Mouse (Mus musculus) midbrain, postnatal 0 days (tissue): ENCODE results near the gene Rnf5. TPM values are rescaled to one million over a fixed set of nuclear protein-coding genes. Genes with fewer than 3 reads are reported as not detected.

Source experiments
- ATAC-seq: fragments of 200-750 bp; cut with Nextera tagmentation; 2 replicates; pipeline ENCODE4 v1.8.0; 2017; ENCODE audit warnings: moderate number of reproducible peaks, mild to moderate bottlenecking, moderate TSS enrichment, moderate library complexity; ENCODE audit not compliant: low FRiP score
- DNase-seq: peaks from one replicate; pipeline ENCODE4 v3.0.0-alpha.2; 2015; ENCODE audit warnings: low spot score
- H3K27ac ChIP-seq: fragments of 300-500 bp; sonication (generic); 2 replicates; pipeline ENCODE4 v1.5.1; 2014; ENCODE audit warnings: low read depth, mild to moderate bottlenecking, low read length, mixed read lengths
- H3K27me3 ChIP-seq: fragments of 300-500 bp; sonication (generic); 2 replicates; pipeline ENCODE4 v1.6.1; 2014; ENCODE audit warnings: low read length, control low read depth, mixed read lengths; ENCODE audit not compliant: insufficient read depth
- H3K36me3 ChIP-seq: fragments of 300-500 bp; sonication (generic); 2 replicates; pipeline ENCODE4 v1.6.1; 2014; ENCODE audit warnings: low read length, control low read depth, mixed read lengths; ENCODE audit not compliant: insufficient read depth
- H3K4me1 ChIP-seq: fragments of 300-500 bp; sonication (generic); 2 replicates; pipeline ENCODE4 v1.6.1; 2014; ENCODE audit warnings: mild to moderate bottlenecking, control low read depth, antibody characterized with exemption, low read length, mixed read lengths; ENCODE audit not compliant: insufficient read depth
- H3K4me2 ChIP-seq: fragments of 300-500 bp; sonication (generic); 2 replicates; pipeline ENCODE4 v1.6.1; 2014; ENCODE audit warnings: low read depth, mild to moderate bottlenecking, low read length, mixed read lengths; ENCODE audit not compliant: poor library complexity, severe bottlenecking
- H3K4me3 ChIP-seq: fragments of 300-500 bp; sonication (generic); 2 replicates; pipeline ENCODE4 v1.5.1; 2014; ENCODE audit warnings: low read depth, mild to moderate bottlenecking, low read length, moderate library complexity
- H3K9ac ChIP-seq: fragments of 300-500 bp; sonication (generic); replicated peaks from 2 replicates; pipeline ENCODE4 v1.6.1; 2014; ENCODE audit warnings: mild to moderate bottlenecking, low read length, moderate library complexity, mixed read lengths; ENCODE audit not compliant: poor library complexity, severe bottlenecking
- H3K9me3 ChIP-seq: fragments of 300-500 bp; sonication (generic); 2 replicates; pipeline ENCODE4 v1.6.1; 2016; ENCODE audit warnings: low read length, control low read depth
- CTCF ChIP-seq: IDR thresholded peaks from 2 replicates; pipeline ENCODE4 v1.5.1; 2016; ENCODE audit warnings: antibody characterized with exemption, mild to moderate bottlenecking
- WGBS: fragments of 180-500 bp; shearing (Covaris S2); extraction: QIAGEN DNeasy Blood & Tissue Kit; methylation state at CpG from one replicate; pipeline ENCODE4 v1.1.7; 2014; 5-methylcytosine and 5-hydroxymethylcytosine counted together
- polyA plus RNA-seq: library from polyadenylated mRNA; unstranded; fragments of >200 nt; fragmentation: Nextera tagmentation; extraction: Ambion mirVana; gene quantifications from 2 replicates; pipeline ENCODE4 v1.2.1, GENCODE M21; 2015
- total RNA-seq: library from RNA; depleted of rRNA; stranded (reverse); fragments of >200 nt; gene quantifications from 2 replicates; pipeline ENCODE4 v1.2.3, GENCODE M21; 2014

The Rnf5 gene
- total and polyA plus RNA-seq, 2 experiments from 2014 or later = 59.0 to 236 TPM

DNA sequence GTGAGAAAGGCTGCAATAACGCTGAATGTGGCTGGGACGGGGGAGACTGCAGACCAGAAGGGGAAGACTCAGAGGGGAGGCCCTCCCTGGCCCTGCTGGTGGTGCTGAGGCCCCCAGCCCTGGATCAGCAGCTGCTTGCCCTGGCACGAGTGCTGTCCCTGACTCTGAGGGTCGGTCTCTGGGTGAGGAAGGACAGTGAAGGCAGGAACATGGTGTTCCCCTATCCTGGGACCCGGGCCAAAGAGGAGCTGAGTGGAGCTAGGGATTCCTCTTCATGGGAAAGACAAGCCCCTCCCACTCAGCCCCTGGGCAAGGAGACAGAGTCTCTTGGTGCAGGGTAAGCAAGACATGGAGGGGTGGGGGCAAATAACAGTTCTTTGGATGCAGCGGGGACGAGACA, 20.1 kb downstream of the Rnf5 start:
- no peak for ATAC-seq
- no peak for TF ChIP-seq CTCF
- H3K9me3 ChIP-seq = no peaks in the 10 kb centered on the region
- DNase-seq = peak; percentile 30
- no peaks in the 10 kb centered on the region for H3K36me3 ChIP-seq
- no peak overlapping the region for H3K27ac ChIP-seq
- no peak overlapping the region for H3K9ac ChIP-seq
- H3K4me1 ChIP-seq = peaks cover 16% of the 10 kb centered on the region; the same call in 1 of the 2 replicates
- no peak overlapping the region for H3K4me3 ChIP-seq
- WGBS = 70% methylated on average over 7 of the region's 7 CpGs
- H3K4me2 ChIP-seq = no peak overlapping the region
- H3K27me3 ChIP-seq = no peaks in the 10 kb centered on the region

DNA sequence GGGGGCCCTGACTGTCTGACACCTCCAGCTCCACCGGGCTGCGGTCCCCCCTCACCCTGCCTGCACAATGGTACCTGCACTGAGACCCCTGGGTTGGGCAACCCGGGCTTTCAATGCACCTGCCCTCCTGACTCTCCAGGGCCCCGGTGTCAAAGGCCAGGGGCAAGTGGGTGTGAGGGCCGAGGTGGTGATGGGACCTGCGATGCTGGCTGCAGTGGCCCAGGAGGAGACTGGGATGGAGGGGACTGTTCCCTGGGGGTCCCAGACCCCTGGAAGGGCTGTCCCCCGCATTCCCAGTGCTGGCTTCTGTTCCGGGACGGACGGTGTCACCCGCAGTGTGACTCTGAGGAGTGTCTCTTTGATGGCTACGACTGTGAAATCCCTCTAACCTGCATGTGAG, 21.0 kb downstream of the Rnf5 start:
- DNase-seq (no peak), ATAC-seq (no peak)
- H3K4me1 ChIP-seq = peaks cover 10% of the 10 kb centered on the region; the same call in 1 of the 2 replicates
- no peak for TF ChIP-seq CTCF
- H3K4me3 ChIP-seq = no peak overlapping the region
- H3K9ac ChIP-seq = no peak overlapping the region
- 92% methylated on average over 12 of the region's 12 CpGs for WGBS
- H3K9me3 ChIP-seq = no peaks in the 10 kb centered on the region
- no peaks in the 10 kb centered on the region for H3K27me3 ChIP-seq
- no peak overlapping the region for H3K27ac ChIP-seq
- no peak overlapping the region for H3K4me2 ChIP-seq
- no peaks in the 10 kb centered on the region for H3K36me3 ChIP-seq

DNA sequence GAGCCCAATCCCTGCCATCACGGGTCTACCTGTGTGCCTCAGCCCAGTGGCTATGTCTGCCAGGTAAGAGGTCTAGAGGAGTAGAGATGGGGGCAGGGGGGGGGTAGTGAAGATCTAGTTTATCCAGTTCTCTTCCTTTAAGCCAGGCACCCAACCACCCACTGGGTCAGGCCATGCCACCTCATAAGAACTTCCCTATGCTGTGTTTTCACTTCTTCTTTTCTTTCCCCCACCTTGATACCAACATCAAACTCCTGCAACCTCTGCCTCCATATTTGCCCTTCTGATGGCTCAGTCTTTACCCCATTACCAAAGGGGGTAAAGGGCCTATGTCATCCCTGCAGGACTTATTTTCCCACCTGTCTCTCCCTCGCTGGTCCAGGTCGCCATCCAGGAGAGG, 25.4 kb downstream of the Rnf5 start:
- no peak for TF ChIP-seq CTCF
- no peaks in the 10 kb centered on the region for H3K27me3 ChIP-seq
- no peaks in the 10 kb centered on the region for H3K36me3 ChIP-seq
- no peak overlapping the region for H3K9ac ChIP-seq
- WGBS = 87% methylated on average over 3 of the region's 3 CpGs
- no peaks in the 10 kb centered on the region for H3K4me1 ChIP-seq
- ATAC-seq (no peak), DNase-seq (no peak)
- H3K9me3 ChIP-seq = no peaks in the 10 kb centered on the region
- H3K4me2 ChIP-seq = no peak overlapping the region
- no peak overlapping the region for H3K4me3 ChIP-seq
- no peak overlapping the region for H3K27ac ChIP-seq

DNA sequence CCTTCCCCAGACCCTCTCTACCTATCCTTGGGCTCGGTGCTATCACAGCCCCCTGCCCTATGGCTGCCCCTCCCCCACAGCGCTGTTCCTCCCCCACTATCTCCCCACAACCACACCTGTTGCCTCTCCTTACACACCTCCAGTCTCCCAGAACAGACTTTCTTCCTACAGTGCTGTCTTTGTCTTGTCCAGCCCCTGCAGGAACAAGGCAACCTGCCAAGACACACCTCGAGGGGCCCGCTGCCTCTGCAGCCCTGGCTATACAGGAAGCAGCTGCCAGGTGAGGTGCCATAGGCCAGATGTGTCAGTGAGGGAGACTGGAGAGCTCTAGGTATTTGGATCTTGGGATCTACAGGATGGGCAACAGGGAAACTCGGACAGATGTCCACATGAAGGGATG, 26.9 kb downstream of the Rnf5 start:
- no peak for TF ChIP-seq CTCF
- no peak for ATAC-seq
- 71% methylated on average over 5 of the region's 5 CpGs for WGBS

DNA sequence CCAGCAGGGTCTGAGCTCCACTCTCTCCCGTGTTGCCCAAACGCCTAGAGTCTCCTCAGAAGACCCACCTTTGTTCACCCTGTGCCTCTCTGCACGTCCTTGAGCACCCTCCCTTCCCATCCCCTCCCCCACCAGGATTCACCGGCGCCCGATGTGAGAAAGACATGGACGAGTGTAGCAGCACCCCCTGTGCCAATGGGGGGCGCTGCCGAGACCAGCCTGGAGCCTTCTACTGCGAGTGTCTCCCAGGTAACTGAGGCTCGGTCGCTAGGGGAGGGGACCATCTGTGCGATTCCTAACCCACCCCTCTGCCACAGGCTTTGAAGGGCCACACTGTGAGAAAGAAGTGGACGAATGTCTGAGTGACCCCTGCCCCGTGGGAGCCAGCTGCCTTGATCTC, 31.1 kb downstream of the Rnf5 start:
- ATAC-seq = peak; percentile 24; the same call in 1 of the 2 replicates
- no peaks in the 10 kb centered on the region for H3K9me3 ChIP-seq
- 9% methylated on average over 15 of the region's 15 CpGs for WGBS
- H3K4me2 ChIP-seq = no peak overlapping the region
- DNase-seq = peak; percentile 10
- H3K36me3 ChIP-seq = no peaks in the 10 kb centered on the region
- H3K4me3 ChIP-seq = no peak overlapping the region
- H3K27me3 ChIP-seq = no peaks in the 10 kb centered on the region
- H3K9ac ChIP-seq = 0 out of 2 replicates have a peak overlapping the region, but pooled peaks have one; percentile 8
- no peaks in the 10 kb centered on the region for H3K4me1 ChIP-seq
- peak; percentile 46 for TF ChIP-seq CTCF
- no peak overlapping the region for H3K27ac ChIP-seq

More for the DNA sequence above, 26.9 kb downstream of the Rnf5 start:
- H3K36me3 ChIP-seq = no peaks in the 10 kb centered on the region
- no peaks in the 10 kb centered on the region for H3K9me3 ChIP-seq
- no peaks in the 10 kb centered on the region for H3K4me1 ChIP-seq
- H3K4me3 ChIP-seq = no peak overlapping the region
- H3K4me2 ChIP-seq = no peak overlapping the region
- no peak overlapping the region for H3K27ac ChIP-seq
- no peak for DNase-seq
- no peak overlapping the region for H3K9ac ChIP-seq
- H3K27me3 ChIP-seq = no peaks in the 10 kb centered on the region

DNA sequence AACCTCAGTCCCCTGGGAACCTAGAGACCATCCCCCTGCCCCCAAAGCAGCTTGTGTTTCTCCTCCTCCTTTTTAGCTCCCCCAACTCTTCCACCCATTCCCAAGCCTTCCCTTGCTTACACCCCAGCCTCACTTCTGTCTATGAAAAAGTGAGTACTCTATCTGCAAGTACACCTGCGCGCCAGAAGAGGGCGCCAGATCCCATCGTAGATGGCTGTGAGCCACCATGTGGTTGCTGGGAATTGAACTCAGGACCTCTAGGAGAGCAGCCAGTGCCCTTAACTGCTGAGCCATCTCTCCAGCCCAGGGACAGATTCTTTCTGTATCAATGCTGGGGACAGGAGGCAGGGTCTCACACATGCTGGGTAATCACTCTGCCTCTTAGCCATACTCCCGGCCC, 31.6 kb downstream of the Rnf5 start:
- ATAC-seq = no peak
- H3K4me1 ChIP-seq = no peaks in the 10 kb centered on the region
- 10% methylated on average over 5 of the region's 5 CpGs for WGBS
- no peak overlapping the region for H3K9ac ChIP-seq
- no peak for DNase-seq
- H3K4me2 ChIP-seq = no peak overlapping the region
- H3K27me3 ChIP-seq = no peaks in the 10 kb centered on the region
- H3K4me3 ChIP-seq = no peak overlapping the region
- peak; percentile 65 for TF ChIP-seq CTCF
- H3K27ac ChIP-seq = no peak overlapping the region
- H3K9me3 ChIP-seq = no peaks in the 10 kb centered on the region
- no peaks in the 10 kb centered on the region for H3K36me3 ChIP-seq
